Mouse (Mus musculus): ENCODE measurements around the gene Fam104a. TPM values are rescaled to one million over a fixed set of nuclear protein-coding genes. Genes with fewer than 3 reads are reported as not detected.
A peak's percentile ranks its signal among the peaks of the same experiment; 100 is the strongest.

Gene Fam104a
- total and polyA plus RNA-seq, 3 experiments = 33.6 to 38.1 TPM; not detected in 1

DNA sequence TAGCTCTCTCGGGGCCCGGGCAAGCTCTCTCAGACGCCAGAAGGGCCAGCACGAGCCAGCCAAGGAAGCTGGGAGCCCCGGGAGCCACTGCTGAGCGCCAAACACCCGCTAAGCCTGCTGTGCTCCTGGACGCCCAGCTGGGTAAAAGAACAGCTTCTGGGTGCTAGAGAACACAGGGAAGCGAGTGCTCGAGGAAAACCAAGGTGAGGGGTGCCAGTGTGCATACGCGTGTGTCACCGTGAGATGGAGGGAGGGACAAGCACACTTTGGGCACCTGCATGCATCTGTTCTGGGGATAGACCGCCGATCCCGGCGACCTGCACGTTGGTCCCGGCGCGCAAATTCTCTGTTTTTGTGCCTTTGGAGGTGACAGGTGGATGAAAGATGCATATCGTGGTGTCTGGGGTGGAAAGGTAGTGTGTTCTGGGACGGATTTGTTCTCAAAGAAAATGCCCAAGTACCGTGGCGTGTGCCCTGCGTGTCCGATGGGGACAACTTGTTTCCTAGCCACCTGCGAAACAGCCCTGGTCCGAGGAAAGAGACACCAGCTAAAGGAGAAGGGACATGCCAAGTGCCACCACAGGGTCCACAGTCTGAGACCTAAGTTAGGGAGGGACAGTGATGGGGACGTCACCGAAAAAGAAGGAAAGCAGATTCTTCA, 64.4 kb downstream of the Fam104a start:
- Histone ChIP-seq H3K4me3 (ENCODE audit: control insufficient read depth in 1 of 2, insufficient read depth in 1 of 2, low read depth in 2 of 2, low read length in 2 of 2) (peak overlapping the region; percentile 56 to 62), H3K9me3 (replicated peaks; ENCODE audit: insufficient read depth, low read length) (no peaks in the 10 kb centered on the region), H3K27ac (ENCODE audit: control insufficient read depth, low read depth, low read length) (no peak overlapping the region), H3K36me3 (ENCODE audit: control insufficient read depth in 1 of 2, insufficient read depth in 2 of 2, low read length in 2 of 2) (no peaks in the 10 kb centered on the region), H3K9ac (ENCODE audit: control insufficient read depth, low read depth, low read length, poor library complexity, severe bottlenecking) (peak overlapping the region; percentile 65), H3K27me3 (ENCODE audit: control insufficient read depth in 1 of 2, insufficient read depth in 2 of 2, low read length in 2 of 2) (no peaks in the 10 kb centered on the region), H3K4me1 (ENCODE audit: control insufficient read depth in 1 of 2, insufficient read depth in 2 of 2, low read length in 2 of 2) (peaks cover 0 to 4% of the 10 kb centered on the region in 2 experiments; a peak in 2 of 4 replicates), H3K79me2 (ENCODE audit: control insufficient read depth, insufficient read depth, low read length, poor library complexity) (no peaks in the 10 kb centered on the region; the same call in 1 of the 2 replicates)
- TF ChIP-seq KAT2A (conservative IDR thresholded peaks at IDR 0.05; ENCODE audit: low read depth, low read length) (no peak), MYB (IDR thresholded peaks at IDR 0.05; ENCODE audit: low read depth, low read length) (no peak), ZMIZ1 (IDR thresholded peaks at IDR 0.05; ENCODE audit: low read depth, low read length) (no peak), SIN3A (IDR thresholded peaks at IDR 0.05; ENCODE audit: low read length) (no peak), CHD1 (IDR thresholded peaks at IDR 0.05; ENCODE audit: low read depth, low read length) (no peak), SMC3 (IDR thresholded peaks at IDR 0.05; ENCODE audit: low read depth, low read length) (no peak), ELF1 (IDR thresholded peaks at IDR 0.05; ENCODE audit: low read depth, low read length) (no peak), TBP (IDR thresholded peaks at IDR 0.05; ENCODE audit: low read depth, low read length) (no peak), USF2 (IDR thresholded peaks at IDR 0.05; ENCODE audit: borderline replicate concordance in 1 of 2, insufficient read depth in 1 of 2, low read depth in 1 of 2, low read length in 2 of 2) (no peak), RCOR1 (IDR thresholded peaks at IDR 0.05; ENCODE audit: low read depth, low read length) (no peak), MAFK (IDR thresholded peaks at IDR 0.05; ENCODE audit: borderline replicate concordance, low read depth, low read length) (no peak)
- no peak for DNase-seq (ENCODE audit: low read depth, low spot score)

DNA sequence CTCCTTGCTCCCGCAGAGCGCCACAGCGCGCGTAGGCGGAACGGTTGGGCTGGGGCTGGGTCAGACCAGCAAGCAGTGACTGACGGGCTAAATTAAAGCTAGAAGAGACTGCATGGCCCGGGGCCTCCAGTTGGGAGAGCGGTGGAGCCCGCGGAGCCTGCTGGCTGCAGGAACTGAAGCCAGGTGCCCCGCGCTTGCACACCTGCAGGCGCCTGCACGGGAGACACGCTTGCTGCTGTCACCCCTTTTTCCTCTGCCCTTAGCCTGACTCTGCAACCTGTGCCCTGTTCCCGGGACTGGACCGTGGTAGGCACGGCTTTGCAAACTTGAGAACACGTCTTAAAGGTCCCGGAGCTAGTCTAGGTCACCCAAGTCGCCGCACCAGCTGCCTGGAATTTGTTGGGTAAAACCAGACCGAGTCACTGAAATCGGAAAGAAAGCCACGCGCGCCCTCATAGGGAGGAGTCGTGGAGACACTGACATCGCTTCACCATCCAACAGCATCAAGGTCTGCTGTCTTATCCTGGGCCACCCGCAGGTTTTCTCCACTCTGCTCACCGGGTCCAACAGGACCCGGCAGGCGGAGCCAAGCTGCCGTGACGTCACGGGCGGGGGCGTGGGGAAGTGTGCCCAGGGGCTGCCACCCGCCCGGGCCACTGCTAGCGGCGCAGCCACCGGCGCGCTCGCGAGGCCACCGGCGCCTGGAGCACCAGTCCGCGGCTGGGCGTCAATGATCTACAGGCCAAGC, 65.1 kb downstream of the Fam104a start, which contains the start of gene Sstr2:
Gene Sstr2 (plus strand): TSS at position 671 of the 748 bp plus-strand sequence.
- no peaks in the 10 kb centered on the region for H3K9me3 ChIP-seq (replicated peaks; ENCODE audit: insufficient read depth, low read length)
- no peaks in the 10 kb centered on the region; the same call in 1 of the 2 replicates for H3K79me2 ChIP-seq (ENCODE audit: control insufficient read depth, insufficient read depth, low read length, poor library complexity)
- peaks cover 0 to 4% of the 10 kb centered on the region in 2 experiments; a peak in 2 of 4 replicates for H3K4me1 ChIP-seq (ENCODE audit: control insufficient read depth in 1 of 2, insufficient read depth in 2 of 2, low read length in 2 of 2)
- H3K9ac ChIP-seq (ENCODE audit: control insufficient read depth, low read depth, low read length, poor library complexity, severe bottlenecking) = peak within 1 kb of the TSS; percentile 65
- peak within 1 kb of the TSS; percentile 56 to 62 for H3K4me3 ChIP-seq (ENCODE audit: control insufficient read depth in 1 of 2, insufficient read depth in 1 of 2, low read depth in 2 of 2, low read length in 2 of 2)
- DNase-seq (ENCODE audit: low read depth, low spot score) = peak; percentile 85
- no peak; the same call in 1 of the 2 replicates for TF ChIP-seq SIN3A (IDR thresholded peaks at IDR 0.05; ENCODE audit: low read length)
- no peak for TF ChIP-seq TBP (IDR thresholded peaks at IDR 0.05; ENCODE audit: low read depth, low read length)
- TF ChIP-seq NRF1 (IDR thresholded peaks at IDR 0.05; ENCODE audit: insufficient read depth, low read depth, low read length, poor library complexity, severe bottlenecking) = 0 out of 2 replicates have a peak, but pooled peaks have one; percentile 16
- TF ChIP-seq MEF2A (IDR thresholded peaks at IDR 0.05; ENCODE audit: extremely low read depth, insufficient replicate concordance, low read depth, low read length, poor library complexity, severe bottlenecking) = no peak
- TF ChIP-seq ZKSCAN1 (IDR thresholded peaks at IDR 0.05; ENCODE audit: low read depth, low read length) = no peak
- no peak for TF ChIP-seq SMC3 (IDR thresholded peaks at IDR 0.05; ENCODE audit: low read depth, low read length)
- TF ChIP-seq UBTF (IDR thresholded peaks at IDR 0.05; ENCODE audit: borderline replicate concordance, insufficient read depth, low read depth, low read length) = peak; percentile 50; the same call in 1 of the 2 replicates
- no peak for TF ChIP-seq KAT2A (conservative IDR thresholded peaks at IDR 0.05; ENCODE audit: low read depth, low read length)
- TF ChIP-seq CTCF (IDR thresholded peaks at IDR 0.05 in 2 of 3, conservative IDR thresholded peaks at IDR 0.05 in 1 of 3; ENCODE audit: control insufficient read depth in 1 of 3, insufficient read depth in 1 of 3, low read depth in 2 of 3, low read length in 3 of 3, poor library complexity in 1 of 3, severe bottlenecking in 1 of 3) = peak in 1 of 3 experiments; percentile 13; a peak in 1 of 6 replicates
- TF ChIP-seq JUND (IDR thresholded peaks at IDR 0.05; ENCODE audit: low read depth, low read length) = no peak
- no peak for TF ChIP-seq ZMIZ1 (IDR thresholded peaks at IDR 0.05; ENCODE audit: low read depth, low read length)
- TF ChIP-seq POLR2AphosphoS2 (IDR thresholded peaks at IDR 0.05; ENCODE audit: low read length) = no peak
- TF ChIP-seq POLR2A (IDR thresholded peaks at IDR 0.05; ENCODE audit: control insufficient read depth in 1 of 2, insufficient read depth in 1 of 2, low read depth in 1 of 2, low read length in 2 of 2, poor library complexity in 1 of 2) = peak; percentile 27 to 45; a peak in 2 of 4 replicates
- H3K27ac ChIP-seq (ENCODE audit: control insufficient read depth, low read depth, low read length) = peak within 1 kb of the TSS; percentile 59; the same call in 1 of the 2 replicates
- H3K36me3 ChIP-seq (ENCODE audit: control insufficient read depth in 1 of 2, insufficient read depth in 2 of 2, low read length in 2 of 2) = no peaks in the 10 kb centered on the region
- no peaks in the 10 kb centered on the region for H3K27me3 ChIP-seq (ENCODE audit: control insufficient read depth in 1 of 2, insufficient read depth in 2 of 2, low read length in 2 of 2)

Data from MEL (cell line).